Mouse (Mus musculus) 3134 (cell line): ENCODE data around the gene Gm4305.
"Not testable (repeated sequence)": the region's sequence is repeated elsewhere in the genome, so short reads cannot be mapped to it uniquely, and the experiment has no call there.

Source experiments
- DNase-seq: peaks from one replicate; pipeline ENCODE4 v3.0.0-alpha.2; 2011; ENCODE audit warnings: low spot score; ENCODE audit not compliant: insufficient read length; ENCODE audit errors: extremely low read depth

Gene Gm4305

DNA sequence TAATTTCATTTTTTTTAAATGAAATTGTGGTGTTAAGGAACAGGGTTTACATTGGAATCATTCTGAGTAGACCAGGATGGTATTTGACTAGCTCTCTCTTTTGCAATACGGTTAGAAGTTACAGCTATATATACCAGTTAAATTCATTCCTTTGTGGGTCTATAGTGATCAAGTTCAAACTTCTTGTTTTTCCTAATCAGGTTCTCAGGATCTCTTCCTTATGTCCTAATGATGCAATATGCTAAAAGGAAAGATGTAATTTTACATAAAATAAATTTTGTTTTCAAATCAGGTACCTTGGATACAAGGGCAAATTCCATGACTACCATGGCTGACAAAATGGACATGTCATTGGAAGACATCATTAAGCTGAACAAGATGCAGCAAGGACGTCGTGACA, at the start of gene Gm4305:
Gm4305 (plus strand) TSS at position 301 of the 400 bp plus-strand sequence.
- not testable (repeated sequence) for DNase-seq

GRCm38 (mm10) chr10:100335376-100335775, 15.5 kb upstream of the Gm4305 start, which contains the start of gene Gm4301:
Gene Gm4301 (plus strand): TSS chr10:100335676.
- not testable (repeated sequence) for DNase-seq

DNA sequence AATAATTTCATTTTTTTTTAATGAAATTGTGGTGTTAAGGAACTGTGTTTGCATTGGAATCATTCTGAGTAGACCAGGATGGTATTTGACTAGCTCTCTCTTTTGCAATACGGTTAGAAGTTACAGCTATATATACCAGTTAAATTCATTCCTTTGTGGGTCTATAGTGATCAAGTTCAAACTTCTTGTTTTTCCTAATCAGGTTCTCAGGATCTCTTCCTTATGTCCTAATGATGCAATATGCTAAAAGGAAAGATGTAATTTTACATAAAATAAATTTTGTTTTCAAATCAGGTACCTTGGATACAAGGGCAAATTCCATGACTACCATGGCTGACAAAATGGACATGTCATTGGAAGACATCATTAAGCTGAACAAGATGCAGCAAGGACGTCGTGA, 10.4 kb upstream of the Gm4305 start, which contains the start of gene Gm4302:
Gm4302 (plus strand) TSS at position 301 of the 400 bp plus-strand sequence.
- DNase-seq = not testable (repeated sequence)

DNA sequence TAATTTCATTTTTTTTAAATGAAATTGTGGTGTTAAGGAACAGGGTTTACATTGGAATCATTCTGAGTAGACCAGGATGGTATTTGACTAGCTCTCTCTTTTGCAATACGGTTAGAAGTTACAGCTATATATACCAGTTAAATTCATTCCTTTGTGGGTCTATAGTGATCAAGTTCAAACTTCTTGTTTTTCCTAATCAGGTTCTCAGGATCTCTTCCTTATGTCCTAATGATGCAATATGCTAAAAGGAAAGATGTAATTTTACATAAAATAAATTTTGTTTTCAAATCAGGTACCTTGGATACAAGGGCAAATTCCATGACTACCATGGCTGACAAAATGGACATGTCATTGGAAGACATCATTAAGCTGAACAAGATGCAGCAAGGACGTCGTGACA, 5.2 kb upstream of the Gm4305 start, which contains the start of gene Gm4303:
Gm4303 (plus strand) TSS at position 301 of the 400 bp plus-strand sequence.
- not testable (repeated sequence) for DNase-seq

DNA sequence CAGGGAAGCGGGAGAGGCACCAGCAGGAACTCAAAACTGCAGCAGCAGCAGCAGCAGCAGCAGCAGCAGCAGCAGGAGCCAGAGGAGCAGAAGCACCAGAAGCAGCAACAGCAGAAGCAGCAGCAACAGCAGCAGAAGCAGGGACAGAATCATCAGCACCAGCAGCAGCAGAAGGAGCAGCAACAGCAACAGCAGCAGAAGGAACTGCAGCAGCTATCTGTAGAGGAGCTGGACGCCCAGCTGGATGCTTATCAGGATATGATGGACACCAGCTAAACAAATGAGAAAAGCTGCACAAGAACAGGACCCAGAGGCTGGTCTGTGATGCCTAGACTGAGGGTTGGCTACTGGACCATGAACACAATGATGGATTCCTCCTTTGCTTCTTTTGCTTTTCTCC, 5.9 kb downstream of the Gm4305 start:
- DNase-seq = not testable (repeated sequence)

- not testable (repeated sequence) for DNase-seq
Measured at GRCm38 (mm10) chr10:100361038-100361437, 10.1 kb downstream of the Gm4305 start, which contains the start of gene Gm4307. Gene Gm4307 (plus strand): TSS chr10:100361338.

GRCm38 (mm10) chr10:100382460-100382859, 31.6 kb downstream of the Gm4305 start, which contains the start of gene Gm4312:
Gene Gm4312 (minus strand): TSS chr10:100382560.
- not testable (repeated sequence) for DNase-seq
